Mouse (Mus musculus): ENCODE measurements around the gene Rapsn.

- peak; percentile 53 for TF ChIP-seq CTCF (conservative IDR thresholded peaks at IDR 0.05; ENCODE audit: low read length)
- no peak for TF ChIP-seq NANOG (IDR thresholded peaks at IDR 0.05; ENCODE audit: borderline replicate concordance, low read length)
- TF ChIP-seq POU5F1 (IDR thresholded peaks at IDR 0.05; ENCODE audit: borderline replicate concordance, low read length), result no peak
Observed at GRCm38 (mm10) chr2:91033000-91033399, 2.4 kb upstream of the Rapsn start.
